Mouse (Mus musculus) liver, adult (tissue): ENCODE measurements around the gene Pstk.

Experiments
- GATA4 ChIP-seq: IDR thresholded peaks from 2 replicates; pipeline ENCODE4 v1.6.1; 2014; ENCODE audit warnings: mild to moderate bottlenecking, low read length; ENCODE audit not compliant: insufficient replicate concordance

The Pstk gene

DNA sequence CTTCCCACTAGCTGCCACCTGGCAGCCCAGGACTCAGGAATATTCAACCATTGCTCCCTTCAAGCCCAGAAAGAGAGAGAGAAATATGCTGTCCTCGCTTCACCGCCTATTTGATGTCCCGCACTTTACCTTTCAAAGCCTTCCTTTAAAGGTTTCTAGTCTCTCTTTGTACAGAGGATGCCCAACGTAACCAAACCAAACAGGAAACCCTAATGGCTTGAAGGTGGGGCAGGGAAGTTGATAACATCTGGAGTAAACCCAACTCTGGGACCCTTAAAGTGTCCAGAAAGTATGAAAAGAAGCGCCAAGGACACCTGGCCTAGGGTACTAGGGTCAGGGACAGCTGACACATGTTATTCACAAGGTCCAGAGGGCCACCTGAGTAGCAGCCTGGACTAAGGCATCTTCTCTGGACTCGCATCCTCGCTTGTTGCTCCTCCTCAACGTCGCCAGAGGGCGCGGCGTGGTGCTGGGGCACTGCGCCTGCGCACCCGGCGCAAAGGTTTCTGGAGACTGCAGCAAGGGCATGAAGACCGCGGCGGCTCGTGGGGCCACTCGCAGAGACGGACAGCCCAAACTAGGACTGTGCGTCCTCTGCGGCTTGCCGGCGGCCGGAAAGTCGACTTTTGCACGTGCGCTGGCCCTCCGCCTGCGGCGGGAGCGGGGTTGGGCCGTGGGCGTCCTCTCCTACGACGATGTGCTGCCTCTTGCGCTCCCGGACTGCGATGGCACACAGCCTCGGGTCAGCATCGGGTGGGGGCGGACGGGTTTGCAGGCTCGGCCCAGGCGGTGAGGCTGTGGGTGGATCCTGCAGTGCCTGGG lies at the start of gene Pstk:
Gene Pstk, plus strand, starts transcription at position 494 of the 822 bp plus-strand sequence.
- TF ChIP-seq GATA4, result peak; percentile 39; the same call in 1 of the 2 replicates

DNA sequence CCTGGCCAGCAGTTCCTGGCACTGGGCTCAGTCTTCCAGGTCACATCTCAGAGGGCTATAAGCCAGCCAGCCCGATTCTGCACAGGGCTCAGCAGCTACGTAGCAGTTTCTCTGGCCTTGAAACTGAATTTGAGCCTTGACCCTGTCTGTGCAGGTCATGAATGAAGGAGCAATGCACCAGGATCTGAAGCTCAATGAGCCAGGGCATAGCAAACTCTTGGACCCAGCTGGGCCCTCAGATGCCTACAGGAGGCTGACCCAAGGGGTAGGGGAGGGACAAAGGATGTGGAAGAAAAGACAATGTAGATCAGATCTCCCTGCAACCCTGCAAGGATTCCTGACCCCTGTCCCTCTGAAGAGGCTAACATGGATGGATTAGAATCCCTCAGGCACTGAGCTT lies 48.7 kb upstream of the Pstk start, which contains the start of gene Cuzd1:
Gene Cuzd1, minus strand, starts transcription at position 101 of the 400 bp plus-strand sequence.
- TF ChIP-seq GATA4, result no peak

DNA sequence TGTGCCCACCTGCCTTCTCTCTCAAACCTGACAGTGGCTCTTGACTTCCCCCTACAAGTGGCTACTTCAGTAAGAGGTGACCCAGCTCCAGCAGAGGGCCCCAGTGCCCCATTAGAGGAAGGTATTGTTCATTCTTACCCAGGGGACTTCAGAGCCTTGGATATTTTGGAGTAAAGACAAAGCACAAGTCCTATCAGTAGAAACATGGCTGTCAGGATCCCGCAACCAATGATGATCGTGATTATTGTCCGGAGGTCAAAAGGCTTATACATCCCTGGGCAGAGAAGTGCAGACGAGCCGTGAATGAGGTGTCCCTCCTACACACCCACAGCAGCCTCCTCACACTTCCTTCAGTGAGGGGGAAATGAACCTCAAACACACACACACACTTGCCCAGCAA lies 43.9 kb upstream of the Pstk start:
- TF ChIP-seq GATA4, result no peak

DNA sequence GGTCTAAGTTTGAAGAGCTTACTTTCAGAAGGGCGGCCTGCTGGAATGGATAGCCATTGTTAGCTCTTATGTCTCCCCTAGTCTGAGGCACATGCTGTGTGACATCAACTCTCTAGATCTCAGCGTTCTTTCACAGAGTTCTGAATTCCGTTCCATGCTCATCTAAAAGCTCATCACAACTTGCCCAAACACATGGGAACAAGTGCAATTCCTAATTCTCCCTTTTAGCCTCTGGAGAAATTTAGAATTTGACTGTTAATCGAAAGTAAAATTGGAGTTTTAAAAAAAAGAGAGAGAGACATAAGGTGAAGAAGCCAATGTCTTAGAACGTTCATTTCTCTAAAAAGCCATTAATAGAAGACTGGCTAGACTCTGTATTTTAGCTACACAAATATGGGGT lies 41.5 kb upstream of the Pstk start, which contains the start of gene Fam24b:
Gene Fam24b, minus strand, starts transcription at position 101 of the 400 bp plus-strand sequence.
- TF ChIP-seq GATA4, result no peak

DNA sequence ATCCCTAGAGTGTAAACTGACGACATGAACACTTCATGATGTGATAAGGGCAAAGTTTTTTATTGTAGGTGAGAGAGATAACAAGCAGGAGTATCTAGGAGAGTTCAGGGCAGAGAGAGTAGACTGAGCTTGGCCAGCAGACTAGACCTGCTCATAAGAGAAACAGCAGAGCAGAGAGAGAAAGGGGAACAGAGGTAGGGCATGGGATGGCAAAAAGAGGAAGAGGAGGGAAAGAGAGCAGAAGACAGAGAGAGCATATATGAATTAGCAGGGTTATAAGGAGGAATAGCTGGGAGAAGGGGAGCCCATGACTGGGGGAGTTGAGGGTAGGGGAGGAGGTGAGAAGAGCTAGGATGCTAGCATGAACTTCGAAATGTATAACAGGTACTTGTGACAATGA lies 39.3 kb upstream of the Pstk start:
- TF ChIP-seq GATA4, result no peak

DNA sequence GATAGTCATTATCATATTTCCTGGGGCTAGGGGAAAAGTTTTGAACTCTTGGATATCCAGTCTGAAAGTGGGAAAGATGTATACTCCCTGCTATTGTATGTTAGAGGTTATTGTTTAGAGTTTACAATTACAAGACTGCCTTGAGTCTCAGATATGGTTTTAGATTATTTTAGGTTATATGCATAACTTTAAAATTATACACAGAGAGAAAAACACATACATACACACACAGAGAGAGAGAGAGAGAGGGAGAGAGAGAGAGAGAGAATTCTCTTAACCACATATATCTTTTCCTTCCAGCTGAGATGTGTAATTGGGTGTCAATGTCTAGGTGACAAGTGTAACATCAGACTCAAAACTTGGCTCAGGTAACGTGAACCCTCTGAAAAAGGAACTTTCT lies 37.4 kb upstream of the Pstk start, which contains the start of gene Fam24a:
Gene Fam24a, plus strand, starts transcription at position 301 of the 400 bp plus-strand sequence.
- TF ChIP-seq GATA4, result no peak

DNA sequence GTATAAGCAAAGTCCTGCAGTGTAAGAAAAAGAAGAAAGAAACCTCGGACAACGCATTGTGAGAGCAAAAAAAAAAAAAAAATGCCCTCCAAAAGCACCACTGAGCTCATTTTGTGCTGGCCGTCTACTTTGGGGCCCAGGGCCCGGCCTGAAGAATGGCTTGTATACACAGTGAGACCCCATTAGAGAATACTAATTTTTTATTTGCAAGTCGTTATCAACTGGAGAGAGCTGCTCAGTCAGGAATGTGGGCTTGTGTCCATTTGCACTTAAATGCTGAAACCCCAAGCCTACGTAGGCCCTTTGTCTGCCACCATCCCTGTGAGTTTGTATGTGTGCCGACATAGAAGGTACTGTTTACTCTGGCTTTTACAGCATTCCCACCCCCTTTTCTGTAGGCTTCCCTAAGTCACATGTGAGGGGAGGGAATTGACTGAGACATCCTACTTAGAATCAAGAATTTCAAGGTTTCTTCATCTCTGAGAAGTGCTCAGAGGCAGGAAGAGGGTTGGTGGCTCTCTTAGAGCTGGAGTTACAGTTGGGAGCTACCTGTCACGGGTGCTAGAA lies 33.4 kb upstream of the Pstk start:
- TF ChIP-seq GATA4, result no peak

DNA sequence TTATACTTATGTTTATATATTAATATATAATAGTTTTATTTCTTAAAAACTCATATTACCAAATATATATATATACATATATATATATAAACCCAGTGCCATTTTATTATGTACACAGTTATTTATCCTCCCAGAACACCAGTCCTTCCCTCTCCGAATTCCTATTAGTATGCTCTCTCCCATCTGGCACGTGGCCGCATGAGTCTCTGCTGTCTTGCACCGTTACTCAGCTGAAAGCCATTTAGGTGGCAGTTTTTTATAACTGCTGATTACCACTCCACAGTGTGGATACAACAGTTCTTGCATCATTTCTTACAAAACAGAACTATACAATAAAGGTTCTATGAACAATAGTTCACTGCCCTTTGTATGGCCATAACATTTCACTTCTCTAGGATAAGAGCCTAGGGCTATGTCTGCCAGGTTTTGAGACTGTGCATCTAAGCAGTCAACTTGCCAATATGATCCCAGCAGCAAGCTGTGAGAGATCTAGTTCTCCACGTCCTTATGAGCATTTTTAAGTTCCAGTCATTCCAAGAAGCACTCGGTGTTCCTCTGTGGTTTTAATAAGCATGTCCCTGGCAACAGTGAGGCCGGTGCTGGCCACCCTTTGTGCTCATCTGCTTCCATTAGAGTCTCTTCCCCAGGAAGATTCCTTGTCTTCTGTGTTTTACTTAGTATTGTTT lies 24.9 kb upstream of the Pstk start:
- no peak for TF ChIP-seq GATA4

DNA sequence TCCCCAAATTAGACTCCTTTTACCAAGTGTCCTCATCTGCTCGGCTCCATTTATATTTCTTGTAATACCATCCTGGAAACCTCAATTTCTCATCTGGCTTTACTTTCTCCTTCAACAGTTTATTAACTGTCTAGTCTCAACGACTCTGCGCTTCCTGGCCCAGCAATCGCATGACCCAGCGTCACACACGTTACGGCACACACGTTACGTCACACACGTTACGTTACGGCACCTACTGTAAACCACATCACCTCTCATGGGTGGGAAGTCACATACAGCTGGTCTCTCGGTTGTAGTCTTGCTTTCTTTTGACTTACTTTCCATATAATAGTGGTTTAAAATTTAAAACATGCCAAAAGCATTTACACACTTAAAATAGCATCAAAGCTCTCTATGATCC lies 14.8 kb upstream of the Pstk start:
- no peak for TF ChIP-seq GATA4

DNA sequence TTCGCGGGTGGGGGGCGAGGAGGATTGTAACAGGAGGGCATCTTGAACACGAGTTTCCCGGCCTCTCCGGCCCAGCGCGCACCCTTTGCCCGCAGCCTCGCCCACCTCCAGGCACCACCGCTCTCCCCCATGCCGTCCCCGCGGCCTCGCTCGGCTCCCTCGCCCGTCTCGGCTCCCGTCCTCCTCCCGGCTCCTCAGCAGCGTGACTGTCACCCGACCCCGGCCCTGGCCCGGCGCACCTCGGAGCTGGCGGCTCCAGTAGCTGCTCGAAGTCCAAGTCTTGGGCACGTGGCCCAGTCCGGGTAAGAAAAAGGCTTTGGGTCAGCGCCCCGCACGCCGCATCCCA lies 8.7 kb upstream of the Pstk start:
- no peak for TF ChIP-seq GATA4

DNA sequence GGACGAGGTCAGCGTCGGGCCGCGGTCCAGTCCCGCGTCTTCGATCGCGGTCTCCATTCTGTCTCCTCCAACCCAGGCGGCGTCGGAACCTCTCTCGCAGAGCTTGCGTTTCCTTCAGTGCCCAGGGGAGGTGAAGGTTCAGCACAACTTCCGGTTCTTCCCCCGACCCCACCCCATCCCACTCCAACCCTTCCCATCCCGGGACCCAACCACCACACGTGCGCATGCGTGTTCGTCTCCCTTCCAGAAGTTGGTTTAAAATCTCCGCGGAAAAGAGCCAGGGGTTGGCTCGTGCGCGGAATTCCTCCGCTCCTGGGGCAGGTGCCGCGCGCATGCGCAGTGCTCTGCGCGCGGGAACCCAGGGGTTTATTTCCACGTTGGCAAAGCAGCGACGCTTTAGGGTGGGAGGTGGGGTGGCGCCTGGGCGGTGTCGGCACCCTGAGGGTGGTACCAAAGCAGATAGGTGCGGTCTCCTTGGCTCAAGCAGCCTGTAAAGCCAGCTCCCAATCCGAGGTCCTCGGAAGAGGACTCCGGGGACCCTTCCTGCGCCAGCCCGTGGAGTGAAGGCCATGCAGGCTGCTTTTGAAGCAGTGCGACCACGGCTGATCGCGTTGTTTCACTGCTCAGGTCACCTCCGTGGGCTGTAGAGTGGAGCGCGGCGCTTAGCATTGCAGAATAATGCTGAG lies 8.2 kb upstream of the Pstk start, which contains the start of gene 2310057M21Rik:
Gene 2310057M21Rik, minus strand, starts transcription at position 145 of the 686 bp plus-strand sequence.
- no peak; the same call in 1 of the 2 replicates for TF ChIP-seq GATA4

DNA sequence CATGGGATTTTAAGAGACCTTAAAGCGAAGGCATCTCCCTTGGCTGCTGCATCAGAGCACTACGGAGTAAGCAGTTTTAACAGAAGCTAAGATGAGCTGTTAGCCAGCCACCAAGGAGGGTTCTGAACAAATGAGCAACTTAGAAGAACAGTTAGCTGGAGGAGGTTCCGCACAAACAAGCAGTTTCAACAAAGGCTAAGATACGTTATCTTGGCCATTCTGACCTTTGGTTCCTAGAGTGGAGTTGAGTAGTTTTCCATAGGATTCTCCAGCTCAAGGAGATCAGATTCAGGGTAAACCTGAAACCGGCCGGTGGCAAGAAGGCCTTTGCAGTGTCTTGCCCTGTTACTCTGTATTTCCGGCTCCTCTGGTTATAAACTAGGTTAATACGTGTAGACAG lies 6.8 kb upstream of the Pstk start:
- TF ChIP-seq GATA4, result no peak

DNA sequence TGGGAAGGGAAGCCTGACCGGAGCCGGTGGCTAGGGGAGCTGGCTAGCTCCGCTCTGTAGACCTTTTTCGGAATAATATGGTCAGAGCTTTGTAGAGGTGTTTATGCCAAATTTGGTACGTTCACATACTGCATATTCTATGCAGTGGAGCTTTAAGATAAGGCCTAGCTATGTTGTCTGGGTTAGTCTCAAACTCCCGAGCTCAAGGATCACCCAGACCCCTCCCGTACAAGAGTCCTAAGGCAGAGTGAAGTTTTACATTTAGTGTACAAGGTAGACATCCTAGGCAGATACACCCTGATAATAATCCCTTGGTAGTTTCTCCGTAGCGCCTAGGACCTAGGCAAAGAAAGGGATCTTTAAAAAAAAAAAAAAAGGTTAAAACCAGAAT lies 524 bp downstream of the Pstk start:
- TF ChIP-seq GATA4, result no peak

DNA sequence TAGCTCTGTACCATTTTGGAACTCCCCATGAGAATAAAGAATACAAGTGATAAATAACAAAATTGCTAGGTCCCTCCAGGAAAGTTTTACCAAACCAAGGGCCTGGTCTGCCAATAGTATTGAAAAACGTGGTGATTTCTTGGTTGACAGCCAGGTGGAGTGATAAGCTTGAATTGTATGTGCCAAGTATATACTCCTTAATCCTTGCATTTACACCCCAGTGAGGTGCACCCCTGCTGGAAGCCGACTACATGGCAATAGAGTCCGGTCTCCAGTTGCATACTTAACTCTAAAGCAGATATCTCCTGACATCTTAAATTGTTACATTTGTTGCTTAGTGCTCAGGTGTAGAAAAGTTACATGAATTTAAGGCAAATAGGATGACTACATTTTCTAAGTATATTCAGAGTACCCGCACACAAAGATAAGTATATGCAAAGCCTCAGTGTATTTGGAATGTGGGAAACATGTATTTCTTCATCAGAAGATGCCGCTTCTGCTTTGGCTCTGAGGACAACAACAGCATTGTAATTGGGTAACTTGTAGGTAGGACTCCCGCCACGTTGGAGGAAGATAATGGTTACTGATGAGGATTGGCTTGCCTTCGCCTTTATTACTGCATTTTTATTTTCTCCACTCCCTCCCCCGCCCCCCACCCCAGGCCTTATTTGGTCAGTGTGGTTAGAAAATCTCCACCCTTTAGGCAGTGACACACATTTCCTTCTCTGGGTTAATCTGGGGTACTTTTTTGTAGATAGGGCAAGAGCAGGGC lies 1.1 kb downstream of the Pstk start:
- no peak for TF ChIP-seq GATA4
